Mouse (Mus musculus): ENCODE measurements around the gene B4galt4.

The B4galt4 gene

DNA sequence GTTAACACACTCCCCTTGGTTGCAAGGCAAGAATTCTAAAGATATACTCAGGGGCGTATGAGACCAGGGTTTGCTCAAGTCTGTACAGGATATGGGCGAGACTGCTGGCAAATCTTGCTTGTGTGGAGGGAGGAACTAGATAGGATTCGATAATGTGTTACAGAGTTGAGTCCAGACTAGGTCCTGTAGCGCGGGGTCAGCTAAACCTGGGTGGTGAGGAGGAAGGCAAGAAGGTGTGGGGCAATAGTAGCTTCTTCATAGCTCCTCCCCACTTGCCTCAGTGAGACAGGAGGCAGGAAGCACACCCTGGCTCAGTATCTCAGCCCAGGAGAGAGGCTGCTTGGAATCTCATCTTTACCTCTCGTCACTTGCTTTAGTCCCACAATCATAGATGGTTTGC lies 12.9 kb upstream of the B4galt4 start:
- no peak for DNase-seq

DNA sequence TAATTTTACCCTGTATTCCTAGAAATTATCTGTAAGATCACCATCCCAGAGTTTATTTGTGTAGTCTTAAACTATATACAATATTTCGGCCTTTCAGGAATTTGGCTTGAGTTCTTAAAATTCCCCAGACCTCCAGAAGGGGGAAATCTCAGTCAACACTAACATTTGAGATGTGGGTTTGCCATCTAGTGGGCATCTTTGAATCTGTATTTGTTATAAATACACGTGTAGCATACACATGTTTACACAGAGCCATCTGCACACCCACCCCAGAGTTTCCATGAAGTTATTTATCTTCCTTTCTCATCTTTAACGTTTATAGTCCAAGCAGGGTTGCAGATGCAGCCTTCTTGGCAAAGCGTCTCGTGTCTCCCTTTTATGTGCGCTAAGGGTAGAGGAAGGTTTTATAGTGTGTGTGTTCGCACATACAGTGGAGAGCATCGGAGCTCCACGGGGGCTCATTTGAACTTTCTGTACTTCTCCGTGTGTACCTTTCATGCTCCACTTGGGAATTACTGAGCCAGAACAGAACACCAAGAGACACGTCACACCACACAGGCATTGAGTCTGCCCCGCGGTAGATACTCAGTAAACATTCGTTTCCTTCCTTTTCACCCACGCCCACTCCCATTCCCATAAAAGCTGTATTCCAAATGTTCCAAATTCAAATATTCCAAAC lies 12.3 kb upstream of the B4galt4 start:
- no peak for DNase-seq

DNA sequence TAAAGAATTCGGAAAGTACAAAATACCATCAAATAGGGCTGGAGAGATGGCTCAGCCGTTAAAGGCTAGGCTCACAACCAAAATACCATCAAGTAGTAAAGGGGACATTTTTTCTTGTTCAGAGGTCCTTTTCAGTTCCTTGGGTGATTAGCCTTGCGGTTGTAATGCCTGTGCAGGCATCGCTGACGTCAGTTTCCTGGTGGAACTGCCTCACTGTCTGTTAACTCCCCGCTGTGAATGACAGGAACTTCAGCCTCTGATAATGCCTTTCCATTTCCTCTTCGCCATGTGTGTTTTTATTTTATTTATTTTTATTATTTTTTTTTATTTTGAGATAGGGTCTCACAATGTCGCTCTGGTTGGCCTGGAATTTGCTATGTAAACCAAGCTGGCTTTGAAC lies 11.1 kb upstream of the B4galt4 start:
- no peak for DNase-seq

DNA sequence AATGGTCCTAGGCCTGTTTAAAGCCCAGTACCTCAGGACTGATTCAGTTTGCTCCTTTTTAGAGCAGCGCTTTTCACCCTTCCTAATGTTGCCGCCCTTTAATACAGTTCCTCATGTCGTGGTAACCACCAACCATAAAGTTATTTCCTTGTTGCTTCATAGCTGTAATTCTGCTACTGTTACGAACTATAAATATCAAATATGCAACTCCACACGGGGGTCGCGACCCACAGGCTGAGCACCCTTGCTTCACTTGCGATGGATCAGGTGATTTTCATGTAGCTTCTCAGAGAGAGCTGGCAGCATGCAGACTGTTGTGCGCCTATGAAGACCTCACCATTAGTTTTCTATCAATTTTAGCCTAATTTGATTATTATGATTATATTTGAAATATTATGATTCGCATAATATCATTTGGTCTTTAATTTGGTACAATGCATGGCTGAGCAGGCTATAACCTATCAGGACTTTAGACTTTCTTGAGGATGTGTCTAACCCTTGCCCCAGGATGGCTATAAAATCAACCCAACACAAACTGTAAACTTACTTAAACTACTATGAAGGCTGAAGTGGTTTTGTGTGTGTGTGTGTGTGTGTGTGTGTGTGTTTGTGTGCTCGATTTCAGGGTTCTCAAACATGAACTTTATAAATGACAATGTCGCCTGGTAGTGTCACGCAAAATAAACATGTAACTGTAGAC lies 710 bp upstream of the B4galt4 start:
- no peak for DNase-seq

DNA sequence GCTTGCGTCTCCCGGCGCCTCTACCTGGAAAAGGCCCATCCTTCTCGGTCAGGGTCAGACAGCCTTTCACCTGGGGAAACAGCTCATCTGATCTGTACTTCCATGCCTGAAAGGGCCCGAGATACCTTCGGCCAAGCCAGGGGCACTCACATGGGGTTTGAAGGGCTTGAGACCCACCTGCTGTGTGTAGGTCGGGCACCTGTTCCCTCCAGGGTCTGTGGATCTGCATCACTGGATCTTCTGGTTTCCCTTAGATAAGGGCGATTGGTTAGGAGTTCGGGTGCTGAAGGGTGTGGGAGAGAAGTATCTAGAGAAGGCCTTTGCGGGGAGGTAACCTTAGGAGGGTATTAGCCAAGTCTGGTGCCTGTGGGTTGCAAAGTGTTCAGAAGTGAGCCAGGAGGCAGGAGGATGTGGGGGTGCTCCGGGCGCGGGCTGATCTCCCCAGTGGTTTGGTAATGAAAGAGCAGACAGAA lies 631 bp downstream of the B4galt4 start:
- peak; percentile 36 for DNase-seq

DNA sequence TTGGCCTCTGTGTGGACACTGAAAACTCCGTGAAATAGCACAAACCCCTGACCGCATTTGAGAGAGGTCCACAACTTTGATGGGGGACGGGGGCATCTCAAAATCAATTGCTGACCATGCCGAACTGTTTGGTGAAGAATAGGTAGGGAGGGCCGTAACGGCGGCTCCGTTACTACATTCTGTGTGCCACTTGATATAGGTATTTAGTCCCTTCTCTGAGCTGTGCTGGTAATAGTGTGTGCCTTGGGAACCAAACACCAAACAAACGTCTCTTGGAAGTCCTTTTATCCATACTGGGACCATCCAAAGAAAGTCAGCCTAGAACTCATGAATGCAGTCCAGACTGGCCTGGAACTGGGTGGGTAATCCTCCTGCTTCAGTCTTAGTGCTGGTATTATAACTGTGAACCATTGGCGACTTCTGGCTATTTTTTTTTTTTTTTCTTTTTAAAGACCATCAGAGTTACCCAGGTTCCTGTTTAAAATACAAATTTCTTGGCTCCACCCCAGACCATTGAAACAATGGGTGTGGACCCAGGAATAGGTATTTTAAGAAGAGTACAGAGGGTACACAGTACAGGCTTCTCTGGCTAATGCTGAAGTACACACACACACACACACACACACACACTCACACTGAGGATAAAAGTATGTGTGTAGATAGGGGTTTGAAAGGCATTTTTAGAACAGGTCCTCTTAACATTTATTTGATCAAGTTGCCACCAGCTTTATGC lies 2.0 kb downstream of the B4galt4 start:
- no peak for DNase-seq

DNA sequence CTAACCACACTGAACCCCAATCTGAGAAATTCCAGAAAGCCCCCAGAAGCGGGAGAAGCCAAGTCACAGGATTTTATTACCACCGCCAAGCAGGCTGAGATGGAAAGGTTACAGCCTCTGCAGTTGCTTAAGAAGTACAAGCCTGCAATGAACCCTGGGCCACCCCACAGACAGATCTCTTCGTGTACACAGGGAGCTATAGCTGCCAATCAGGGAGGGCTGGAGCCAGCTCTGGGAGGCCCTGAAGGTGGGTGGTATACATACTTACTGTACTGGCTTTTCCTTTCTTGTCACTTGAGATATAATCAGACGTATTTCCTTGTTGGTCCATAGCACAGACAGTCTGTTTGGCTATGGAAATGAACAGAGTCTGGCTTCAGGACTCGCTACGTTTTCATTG lies 8.7 kb downstream of the B4galt4 start:
- DNase-seq: no peak

DNA sequence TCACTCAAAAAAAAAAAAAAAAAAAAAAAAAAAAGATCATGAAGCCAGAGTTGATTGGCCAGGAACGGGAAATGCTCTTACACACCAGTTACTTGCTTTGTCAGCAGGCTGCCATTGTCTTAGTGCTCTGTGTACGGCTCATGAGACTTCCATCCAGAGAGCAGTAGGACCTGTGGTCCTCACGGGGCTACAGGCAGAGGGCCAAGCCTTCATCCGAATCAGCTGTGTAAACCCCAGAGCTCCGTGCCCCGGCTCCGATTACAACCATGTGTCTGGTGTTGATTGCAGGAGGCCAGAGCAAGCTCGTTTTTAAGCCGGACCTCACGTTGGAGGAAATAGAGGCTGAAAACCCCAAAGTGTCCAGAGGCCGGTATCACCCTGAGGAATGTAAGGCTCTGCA lies 11.6 kb downstream of the B4galt4 start:
- no peak for DNase-seq

DNA sequence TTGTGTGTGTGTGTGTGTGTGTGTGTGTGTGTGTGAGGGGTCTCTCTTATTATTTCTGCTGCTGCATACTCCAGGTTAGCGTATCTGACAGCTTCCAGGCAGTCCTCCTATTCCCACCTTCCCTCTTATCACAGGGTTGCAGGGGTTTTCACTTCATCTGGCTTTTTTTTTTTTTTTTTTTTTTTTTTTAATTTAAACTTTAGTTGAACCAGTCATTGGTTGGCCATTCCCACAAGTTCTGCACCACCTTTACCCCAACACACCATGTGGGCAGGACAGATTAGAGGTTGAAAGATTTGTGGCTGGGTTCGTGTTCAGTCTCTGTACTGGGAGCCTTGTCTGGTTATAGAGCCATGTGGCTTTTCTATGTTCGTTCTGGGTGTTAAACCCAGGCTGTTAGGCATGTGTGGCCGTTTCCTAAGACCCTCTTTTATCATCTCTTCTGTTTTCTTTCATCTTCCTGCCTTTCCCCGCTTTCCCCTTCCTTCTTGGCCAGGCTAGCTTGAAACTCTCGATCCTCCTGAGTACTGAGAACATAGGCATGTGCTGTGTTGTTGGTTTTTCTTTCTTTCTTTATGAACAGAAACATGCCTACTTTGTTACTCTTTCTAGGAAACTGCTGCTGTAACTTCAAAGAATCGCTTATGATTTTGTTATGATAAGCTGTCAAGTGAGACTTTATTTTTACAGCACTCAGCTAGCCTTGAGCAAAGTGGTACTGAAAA lies 13.6 kb downstream of the B4galt4 start:
- DNase-seq: no peak

DNA sequence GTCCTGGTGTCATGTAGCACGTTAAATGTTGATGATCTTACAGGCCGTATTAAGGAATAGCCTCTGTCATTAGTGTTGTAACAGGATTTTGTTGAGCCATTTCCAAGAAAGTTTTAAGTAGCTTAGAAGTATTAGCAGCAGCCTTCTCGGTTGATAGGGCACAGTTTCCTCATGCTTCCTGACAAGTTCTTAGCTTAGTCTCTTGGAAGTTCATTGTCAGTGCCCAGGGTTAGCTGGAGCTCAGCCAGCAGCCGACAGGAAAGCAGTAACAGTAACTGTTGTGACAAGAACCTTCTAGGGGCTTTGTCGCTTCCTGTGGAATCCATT lies 14.1 kb downstream of the B4galt4 start:
- DNase-seq: peak; percentile 50

DNA sequence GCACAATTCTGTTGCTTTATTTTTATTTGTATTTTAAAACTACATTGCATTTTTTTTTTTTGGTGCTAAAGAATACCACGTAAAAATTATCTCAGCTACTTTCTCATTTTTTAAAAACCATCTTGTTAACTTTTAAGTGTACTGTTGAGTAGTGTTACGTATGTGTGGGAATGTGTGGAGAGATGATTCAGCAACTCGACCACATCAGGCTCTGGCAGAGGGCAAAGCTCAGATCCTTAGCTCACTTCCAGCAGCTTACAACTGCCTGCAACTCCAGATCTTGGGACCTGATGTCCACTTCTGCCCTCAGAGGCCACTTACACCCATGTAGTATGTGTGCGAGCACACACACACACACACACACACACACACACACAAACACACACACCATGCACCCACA lies 14.5 kb downstream of the B4galt4 start:
- DNase-seq: no peak

DNA sequence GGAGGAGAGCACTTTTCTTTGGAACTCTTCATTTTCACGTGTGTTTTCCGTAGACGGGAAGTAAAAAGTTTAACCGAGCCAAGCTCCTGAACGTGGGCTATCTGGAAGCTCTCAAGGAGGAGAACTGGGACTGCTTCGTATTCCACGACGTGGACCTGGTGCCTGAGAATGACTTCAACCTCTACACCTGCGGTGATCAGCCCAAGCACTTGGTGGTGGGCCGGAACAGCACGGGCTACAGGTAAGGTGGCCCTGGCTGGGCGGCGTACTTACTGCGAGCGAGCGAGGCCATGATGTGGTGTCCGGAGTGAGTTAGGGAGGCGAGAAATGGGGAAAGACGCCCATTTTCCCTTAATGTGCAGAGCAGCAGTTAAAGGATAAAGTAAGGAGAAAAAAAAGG lies 15.6 kb downstream of the B4galt4 start:
- DNase-seq: no peak

DNA sequence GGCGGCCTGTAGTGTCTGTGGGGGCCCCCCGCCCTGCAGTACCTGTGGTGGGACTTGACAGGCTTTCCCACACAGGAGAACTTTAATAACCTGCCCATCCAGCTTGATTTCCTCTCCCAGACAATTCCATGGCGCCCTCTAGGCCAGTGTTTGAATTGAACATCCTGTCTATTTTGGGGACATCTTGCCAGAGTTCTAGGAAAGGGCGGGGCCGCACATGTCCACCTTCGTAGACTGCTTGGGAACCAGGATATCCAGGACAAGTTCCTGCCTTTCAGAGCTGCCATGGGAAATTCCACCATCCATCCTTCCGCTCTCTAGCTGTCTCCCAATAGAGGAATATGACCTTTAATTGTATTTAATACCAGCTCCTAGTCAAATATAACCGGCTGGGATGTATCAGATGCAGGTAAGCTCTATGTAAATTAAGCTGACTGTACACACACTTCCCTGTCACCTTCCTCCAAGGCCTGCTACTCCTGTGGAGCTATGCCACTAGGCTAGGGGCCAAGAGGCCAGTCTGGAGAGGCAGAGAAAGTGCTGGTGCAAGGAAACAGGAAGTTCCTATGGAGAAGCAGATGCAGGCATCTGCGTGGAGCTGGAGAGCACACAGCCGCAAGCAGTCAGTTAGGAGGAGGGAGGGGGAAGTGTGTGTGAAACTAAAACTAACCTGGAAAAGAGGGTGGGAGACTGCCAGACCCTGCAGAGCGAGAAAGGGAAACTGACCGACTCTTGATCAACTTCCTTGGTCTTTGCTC lies 16.2 kb downstream of the B4galt4 start:
- DNase-seq: peak; percentile 47

DNA sequence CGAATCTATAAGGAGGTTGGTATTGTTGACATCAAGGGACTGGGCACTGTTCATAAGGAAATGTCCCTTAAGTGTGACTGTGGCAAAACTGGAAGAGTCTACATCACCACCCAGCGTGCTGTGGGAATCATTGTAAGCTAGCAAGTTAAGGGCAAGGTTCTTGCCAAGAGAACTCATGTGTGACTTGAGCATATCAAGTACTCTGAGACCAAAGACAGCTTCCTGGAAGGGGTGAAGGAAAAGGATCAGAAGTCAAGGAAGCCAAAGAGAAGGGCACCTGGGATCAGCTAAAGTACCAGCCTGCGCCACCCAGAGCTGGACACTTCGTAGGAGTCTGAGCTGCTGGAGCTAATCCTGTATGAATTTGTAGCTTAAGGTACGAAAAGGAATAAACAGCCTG lies 18.2 kb downstream of the B4galt4 start:
- no peak for DNase-seq

DNA sequence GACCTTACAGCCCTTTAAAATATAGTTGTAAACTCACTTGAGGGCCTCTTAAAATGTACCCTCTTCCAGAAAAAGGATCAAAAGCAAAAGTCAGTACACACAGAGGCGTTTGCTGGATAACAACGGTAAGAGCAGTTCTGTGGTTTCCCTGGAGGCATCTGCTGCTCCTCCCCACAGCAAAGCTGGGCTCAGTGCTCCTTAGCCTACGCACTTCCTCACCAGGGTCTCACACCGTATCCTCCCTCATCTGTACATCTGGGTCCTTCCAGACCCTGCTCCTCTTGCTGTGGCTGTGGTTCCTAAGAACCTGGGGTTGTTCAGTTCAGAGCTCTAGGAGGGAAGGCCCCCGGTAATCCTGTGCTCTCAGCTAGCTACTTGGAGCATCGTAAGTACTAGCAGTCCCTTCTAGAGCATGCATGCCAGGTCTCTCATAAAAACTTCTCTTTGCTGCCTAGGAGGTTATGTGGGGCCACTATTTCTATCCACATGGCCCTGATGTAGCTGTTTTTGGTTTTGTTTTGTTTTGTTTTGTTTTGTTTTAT lies 18.8 kb downstream of the B4galt4 start:
- no peak for DNase-seq

DNA sequence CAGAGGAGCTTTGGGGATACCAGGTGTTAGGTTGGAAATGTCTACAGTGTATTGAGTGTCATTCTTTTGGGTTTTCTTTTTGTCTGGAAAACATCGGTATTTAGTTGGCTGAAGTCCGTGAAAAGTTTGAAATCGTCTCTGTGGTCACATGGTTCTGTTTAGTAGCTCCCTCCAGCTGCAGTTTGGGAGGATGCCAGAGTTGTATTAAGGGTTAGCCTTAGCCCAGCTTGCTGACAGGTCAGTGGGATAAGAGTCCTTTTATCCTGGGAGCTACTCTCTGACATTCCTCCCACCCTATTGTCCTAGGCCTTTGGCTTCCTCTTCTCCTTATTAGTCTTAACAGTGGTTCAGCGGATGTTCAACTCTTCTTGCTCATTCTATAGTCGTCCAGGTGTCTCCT lies 19.9 kb downstream of the B4galt4 start:
- DNase-seq: no peak

DNA sequence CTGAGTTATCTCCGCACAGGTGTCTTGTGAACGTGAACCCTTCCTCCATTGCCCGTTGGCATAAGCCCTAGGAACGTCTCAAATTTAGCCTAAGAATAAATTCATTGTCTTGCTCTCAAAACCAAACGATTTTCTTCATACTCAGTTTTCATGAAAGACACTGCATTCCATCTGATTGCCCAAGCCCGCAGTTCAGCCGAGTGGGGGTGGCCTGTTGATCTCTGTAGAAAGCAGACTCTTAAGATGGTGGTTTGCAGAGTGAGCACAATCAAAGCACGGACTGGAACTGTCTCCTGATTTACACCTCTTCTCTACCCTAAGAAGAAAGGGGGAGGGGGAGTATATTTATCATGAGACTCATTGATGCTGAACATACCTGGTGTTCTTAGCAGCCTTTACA lies 20.3 kb downstream of the B4galt4 start:
- DNase-seq: no peak

DNA sequence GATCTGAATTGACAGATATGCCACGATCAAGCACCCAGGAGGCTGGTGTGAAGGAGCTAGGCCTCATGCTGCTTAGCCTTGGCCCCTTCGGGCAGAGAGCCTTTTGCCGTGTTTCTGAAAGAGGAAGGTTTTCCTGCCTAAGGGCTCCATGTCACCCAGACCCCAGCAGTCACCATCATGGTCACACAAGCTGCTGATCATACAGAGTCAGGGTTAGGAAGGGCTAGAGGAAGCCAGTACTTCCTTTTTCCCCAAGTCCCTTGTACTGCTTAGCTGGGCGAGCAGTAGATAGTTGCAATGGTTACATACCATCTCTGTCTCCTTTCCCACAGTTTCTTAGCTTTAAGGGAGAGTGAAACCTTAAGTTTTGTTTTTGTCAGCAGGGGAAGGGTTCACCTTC lies 21.4 kb downstream of the B4galt4 start:
- no peak for DNase-seq

DNA sequence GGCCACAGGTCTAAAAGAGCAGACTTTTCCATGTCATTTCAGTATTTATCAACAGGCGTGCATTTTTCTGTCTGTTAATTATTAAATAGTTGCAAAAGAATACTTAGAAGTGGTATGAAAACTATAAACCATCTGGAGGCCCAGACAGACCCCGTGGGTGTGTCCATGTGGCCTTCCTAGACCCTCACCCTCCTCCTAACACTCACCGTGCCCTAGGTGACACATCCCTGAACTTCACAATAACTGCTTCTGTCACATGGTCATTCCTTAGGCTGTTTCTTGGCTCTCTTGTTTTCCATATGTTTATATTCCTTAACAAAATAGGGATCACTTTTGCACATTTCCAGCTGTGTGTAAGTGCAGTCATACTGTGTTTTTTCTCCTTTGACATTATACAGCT lies 24.6 kb downstream of the B4galt4 start:
- no peak for DNase-seq

DNA sequence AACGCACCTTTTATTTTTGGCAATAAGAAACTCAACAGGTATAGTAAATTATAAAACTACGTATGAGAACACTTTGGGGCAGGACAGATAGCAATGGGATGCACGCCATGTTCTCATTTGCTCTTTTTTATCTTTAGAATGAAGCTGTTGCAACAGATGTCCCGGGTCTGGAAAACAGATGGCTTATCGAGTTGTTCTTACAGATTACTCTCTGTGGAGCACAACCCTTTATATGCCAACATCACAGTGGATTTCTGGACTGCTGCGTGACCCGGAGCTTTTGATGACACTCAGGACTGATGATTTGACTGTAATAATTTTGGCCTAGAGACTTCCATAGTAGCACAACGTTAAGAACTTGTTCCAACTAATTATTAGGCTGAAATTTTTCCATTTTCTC lies 25.7 kb downstream of the B4galt4 start:
- DNase-seq: no peak

DNA sequence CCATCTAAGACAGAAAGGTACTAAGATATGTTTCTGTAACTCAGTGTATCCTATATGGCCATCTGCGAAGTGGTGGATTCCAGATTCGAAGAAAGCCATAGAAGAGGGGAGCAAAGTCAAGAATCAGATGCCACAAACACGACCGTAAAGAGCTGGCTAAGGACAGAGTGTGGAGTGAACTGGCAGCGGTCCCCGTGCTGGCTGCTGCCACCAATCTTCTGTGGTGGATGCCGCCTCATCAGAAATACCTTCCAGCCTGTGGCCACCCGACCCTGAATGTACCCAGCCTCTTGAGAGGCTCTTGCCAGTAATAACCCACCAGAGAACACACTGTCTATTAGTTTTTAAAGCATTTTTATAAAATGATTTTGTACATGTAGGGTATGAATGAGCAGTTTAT lies 26.3 kb downstream of the B4galt4 start:
- DNase-seq: no peak

DNA sequence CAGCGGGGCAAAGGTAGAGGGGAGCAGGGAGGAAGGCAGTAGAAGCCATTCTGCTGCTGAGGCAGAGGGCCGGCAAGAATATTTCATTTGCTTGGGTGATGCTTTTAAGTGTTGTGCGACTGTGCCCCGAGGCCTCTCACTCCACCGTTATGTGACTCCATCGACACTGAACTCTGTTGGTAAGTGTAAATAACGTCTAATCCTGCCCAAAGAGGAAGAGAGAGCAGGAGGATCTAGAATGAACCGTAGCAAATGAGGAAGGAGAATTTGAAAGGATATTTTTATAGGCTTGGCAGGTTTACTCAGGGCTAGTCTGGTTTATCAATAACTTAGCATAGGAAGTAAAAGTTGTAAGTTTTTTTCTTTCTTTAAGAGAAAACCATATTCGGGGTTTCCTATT lies 27.5 kb downstream of the B4galt4 start:
- no peak for DNase-seq

DNA sequence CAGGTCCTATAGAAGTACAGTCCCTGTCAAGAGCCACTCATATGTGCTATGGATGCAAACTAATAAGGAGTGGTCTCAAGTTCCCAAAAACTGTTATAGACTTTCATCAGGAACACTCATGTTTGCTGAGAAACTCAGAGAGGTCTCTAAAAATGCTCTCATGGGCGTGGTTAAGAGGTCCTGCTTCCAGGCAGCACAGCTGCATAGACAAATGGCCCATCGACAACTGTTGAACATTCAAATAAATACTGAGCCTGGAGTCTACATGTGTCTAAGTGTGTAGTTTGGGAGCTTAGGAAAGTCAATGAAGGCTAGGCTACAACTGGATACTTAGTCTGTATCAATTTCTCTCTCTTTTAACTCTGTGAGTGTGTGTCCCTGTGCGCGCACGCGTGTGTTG lies 29.1 kb downstream of the B4galt4 start:
- DNase-seq: no peak
